Mouse (Mus musculus) kidney, postnatal 4 days (tissue): Measurements from ENCODE around the gene Dab2ip.
A peak's percentile ranks its signal among the peaks of the same experiment; 100 is the strongest.

Source experiments
- DNase-seq, 2 experiments: peaks; one replicate each; pipeline ENCODE4 v3.0.0; 2021; ENCODE audit warnings: mixed read lengths in 2 of 2

Dab2ip gene

GRCm38 (mm10) chr2:35558826-35559550 is 922 bp downstream of the Dab2ip start:
- DNase-seq = peak; percentile 6 to 34

DNA sequence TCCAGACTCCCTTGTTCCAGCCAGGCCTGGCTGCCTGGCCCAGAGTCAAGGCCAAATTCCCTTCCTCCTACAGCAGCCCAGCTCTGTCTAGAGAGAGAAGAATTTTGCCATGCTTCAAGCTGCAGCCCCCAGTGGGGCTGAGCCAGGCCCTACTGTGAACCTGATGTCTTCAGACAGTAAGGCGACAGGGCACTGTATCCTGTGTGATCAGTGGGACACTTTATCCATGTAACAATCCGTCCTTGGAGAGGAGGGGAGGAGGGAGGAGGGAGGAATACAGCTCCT is 1.4 kb downstream of the Dab2ip start:
- DNase-seq = peak; percentile 45 to 60

DNA sequence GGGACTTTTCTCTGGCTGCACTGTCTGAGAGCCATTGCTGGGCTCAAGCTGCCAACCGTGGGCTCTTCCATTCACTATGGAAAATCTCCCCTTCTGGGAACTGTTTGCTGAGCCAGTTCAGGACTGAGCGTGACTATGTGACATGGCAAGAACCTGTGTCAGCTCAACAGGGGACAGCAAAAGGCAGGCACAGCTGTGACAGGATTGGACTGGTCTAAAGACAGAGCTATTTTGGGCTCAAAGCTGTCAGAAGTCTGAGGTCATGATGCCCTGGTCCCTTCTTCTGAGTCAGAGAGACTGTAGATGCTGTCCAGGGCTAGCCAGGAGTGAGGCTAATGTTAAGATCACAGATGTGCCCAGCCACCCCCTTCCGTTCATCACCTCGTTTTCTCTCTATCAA is 5.7 kb downstream of the Dab2ip start:
- DNase-seq = no peak

DNA sequence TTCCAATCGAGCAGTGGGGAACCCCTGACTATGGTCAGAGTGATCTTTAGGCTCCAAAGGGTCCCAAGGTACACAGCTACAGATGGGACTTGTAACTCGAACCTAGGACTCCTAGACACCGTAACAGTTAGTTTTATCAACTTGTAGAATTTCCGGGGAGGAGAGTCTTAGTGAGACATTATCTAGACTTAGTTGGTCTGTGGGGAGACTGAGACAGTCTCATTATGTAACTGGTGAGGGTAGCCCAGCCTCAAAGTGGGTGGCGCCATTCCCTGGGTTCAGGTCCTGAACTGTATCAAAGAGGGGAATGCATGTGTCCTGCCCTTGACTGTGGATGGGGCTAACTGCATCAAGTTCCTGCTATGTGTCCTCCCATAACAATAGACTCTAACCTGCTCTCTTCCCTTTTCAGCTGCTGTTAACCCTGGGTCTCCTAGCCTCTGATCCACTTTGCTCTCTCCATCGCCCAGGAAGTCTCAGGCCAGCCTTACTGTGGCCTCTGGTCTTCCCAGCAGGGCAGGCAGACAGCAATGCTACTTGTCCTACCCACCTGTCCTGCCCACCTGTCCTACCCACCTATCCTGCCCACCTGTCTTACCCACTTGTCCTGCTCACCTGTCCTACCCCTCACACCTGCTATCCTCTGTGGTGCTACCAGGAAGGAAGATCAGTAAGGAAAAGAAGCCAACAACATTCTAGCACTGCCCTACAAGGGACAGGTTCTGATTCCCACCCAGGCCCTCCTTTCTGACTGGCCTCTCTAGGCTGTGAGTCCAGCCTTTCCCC is 7.2 kb downstream of the Dab2ip start:
- no peak for DNase-seq

- DNase-seq = no peak
These were observed 9.1 kb downstream of the Dab2ip start for GRCm38 (mm10) chr2:35566957-35567693.

DNA sequence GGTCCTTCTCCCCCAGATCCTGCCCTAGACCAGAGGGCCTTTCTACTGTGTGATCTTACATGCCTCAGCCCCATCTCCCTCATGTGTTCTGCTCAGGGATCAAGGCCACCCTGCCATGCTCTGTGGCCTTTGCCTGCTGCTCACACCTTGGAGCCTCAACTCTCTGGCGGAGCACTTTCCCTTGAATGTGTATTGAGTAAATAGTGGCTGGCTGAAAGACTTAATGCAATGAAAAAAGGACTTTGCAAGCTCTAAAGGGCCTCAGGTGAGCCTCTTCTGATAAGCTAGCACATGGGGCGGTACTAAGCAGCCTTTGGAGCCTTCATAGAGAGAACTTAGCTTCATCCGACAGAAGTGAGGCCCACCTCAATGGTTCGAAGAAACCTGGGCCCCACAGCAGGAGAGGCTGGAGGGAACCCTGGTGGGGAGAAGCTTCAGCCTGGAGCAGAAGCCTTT is 9.7 kb downstream of the Dab2ip start:
- no peak for DNase-seq

DNA sequence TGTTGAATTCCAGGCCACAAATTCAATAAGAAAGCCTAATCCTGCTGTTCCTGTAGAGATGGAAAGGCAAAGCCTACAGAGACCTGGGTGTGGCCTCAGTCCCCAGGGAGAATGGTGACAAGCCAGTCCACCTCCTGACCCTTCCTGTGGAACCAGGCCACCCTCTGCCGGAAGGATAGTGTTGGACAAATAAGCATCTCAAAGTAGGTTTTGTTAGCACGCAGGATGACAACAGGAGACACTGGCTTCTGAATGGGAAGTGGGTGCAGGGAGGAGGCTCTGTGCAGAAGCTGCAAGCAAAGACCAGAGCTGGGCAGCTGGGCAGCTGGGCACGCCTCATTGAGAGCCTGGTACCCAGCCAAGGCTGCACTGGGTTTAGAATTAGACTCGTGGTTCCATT is 12.7 kb downstream of the Dab2ip start:
- DNase-seq = peak in 1 of 2 experiments; percentile 15

DNA sequence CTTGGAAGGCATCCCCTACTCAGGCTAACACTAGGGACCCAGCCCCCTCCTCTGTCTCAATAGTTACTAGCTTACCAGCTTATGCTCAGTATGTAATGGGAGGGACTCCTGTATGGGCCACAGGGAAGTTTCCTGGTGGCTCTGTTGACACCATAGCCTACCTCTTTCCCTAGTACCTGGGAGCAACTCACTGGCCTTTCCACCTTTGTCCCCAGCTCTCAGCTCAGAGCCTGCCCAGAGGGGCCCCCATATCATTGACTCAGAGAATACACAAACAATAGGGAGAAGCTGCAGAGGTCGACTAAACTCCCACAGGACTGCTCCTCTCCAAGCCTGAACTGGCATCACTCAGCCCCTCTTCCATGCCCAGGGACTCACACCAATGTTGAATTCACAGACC is 16.6 kb downstream of the Dab2ip start:
- DNase-seq = no peak

DNA sequence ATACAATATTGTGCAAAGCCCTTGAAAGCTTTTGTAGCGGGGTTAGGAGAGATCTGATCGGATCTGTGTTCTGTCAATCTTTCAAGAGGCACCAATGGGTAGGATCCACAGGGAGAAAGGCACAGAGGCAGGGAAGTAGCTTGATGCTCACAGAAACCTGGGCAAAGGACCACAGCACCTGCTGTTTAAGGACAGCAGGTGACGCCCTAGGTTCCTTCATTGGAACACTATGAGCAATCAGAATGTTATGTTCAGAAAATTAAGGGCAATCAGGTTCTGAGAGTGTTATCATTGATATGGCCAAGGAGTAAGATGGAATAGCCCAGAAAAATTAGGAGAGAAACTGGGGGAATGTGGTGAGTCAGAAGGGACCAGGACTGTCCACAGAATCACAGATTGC is 18.6 kb downstream of the Dab2ip start:
- DNase-seq = no peak

DNA sequence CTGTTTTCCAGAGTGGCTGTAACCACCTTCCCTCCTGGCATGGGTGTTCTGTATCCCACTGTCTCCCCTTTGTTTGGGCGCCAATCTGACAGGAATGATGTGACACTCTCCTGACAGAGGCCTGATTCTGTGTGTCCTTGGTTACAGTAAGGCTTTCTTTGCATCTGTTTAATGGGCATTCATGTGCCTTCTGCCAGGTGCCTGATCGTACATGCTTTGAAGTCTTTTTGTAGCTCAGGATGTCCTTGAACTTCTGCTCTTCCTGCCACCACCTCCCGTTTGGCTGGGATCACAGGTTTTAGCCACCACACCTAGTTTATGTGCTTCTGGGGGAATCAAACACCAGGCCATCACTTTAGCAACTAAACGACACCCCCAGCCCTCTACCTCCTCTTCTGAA is 22.0 kb downstream of the Dab2ip start:
- DNase-seq = no peak

GRCm38 (mm10) chr2:35581501-35582340 is 23.7 kb downstream of the Dab2ip start:
- peak; percentile 80 to 88 for DNase-seq

GRCm38 (mm10) chr2:35582341-35582941 is 24.4 kb downstream of the Dab2ip start:
- peak; percentile 76 to 87 for DNase-seq

GRCm38 (mm10) chr2:35583406-35583805 is 25.3 kb downstream of the Dab2ip start:
- no peak for DNase-seq

DNA sequence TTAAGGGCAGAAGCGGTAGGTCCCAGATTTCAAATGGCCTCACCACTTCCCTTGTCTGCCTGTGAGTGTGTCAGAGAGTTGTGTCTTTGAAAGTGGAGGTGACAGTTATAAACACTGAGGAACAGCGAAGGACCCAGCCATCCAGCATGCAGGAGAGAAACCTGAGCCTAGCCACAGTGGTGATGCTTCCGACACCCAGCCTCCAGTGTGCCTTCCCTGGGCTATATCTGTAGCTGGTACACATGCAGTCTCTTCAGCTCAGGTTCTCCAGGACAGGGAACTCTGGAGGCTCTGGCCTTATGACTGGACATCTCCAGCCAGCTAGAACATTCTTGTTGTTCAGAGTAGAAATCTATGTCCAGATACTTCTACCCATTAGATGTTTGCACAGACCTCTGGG is 25.9 kb downstream of the Dab2ip start:
- DNase-seq = no peak

DNA sequence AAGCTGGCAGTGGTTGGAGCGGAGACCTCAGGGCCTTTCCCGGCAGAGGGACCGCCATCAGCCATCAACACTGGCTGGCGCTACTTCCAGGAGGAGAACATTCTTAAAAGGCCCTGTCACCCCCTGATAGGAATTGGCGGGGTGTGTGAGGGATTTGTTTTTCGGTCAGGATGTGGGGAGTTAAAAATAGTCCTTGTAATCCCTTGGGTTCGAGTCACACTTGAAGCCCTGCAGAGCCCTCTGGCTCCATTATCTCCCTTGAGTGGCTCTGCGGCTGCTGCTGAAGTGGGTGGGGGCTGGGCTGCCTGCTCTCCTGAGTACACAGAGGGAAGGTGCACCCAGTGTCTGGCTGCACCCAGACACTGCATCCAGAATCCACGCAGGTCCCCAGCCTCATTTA is 30.3 kb downstream of the Dab2ip start:
- DNase-seq = peak in 1 of 2 experiments; percentile 35

DNA sequence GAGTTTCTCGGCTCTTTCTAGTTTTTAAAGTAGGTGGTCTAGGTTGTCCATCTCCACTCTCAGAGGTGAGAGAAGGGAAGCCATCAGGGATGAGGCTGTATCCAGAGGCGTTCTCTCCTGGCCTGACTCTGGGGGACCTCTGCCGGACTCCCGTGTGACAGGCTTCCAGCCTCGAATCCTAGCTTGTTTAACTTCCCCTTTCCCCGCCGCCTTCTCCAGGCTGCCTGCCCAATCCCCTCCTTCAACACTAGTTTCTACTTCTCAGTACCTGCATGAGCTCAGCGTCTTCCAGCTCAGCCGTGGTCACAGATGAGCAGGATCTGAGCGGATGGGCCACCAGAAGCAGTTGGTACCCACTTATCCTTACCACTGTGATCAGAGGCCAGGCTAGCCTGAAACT is 31.3 kb downstream of the Dab2ip start:
- no peak for DNase-seq

- peak; percentile 40 to 68 for DNase-seq
These were observed 31.7 kb downstream of the Dab2ip start for GRCm38 (mm10) chr2:35589800-35590199.

GRCm38 (mm10) chr2:35591961-35592724 is 34.1 kb downstream of the Dab2ip start:
- no peak for DNase-seq

DNA sequence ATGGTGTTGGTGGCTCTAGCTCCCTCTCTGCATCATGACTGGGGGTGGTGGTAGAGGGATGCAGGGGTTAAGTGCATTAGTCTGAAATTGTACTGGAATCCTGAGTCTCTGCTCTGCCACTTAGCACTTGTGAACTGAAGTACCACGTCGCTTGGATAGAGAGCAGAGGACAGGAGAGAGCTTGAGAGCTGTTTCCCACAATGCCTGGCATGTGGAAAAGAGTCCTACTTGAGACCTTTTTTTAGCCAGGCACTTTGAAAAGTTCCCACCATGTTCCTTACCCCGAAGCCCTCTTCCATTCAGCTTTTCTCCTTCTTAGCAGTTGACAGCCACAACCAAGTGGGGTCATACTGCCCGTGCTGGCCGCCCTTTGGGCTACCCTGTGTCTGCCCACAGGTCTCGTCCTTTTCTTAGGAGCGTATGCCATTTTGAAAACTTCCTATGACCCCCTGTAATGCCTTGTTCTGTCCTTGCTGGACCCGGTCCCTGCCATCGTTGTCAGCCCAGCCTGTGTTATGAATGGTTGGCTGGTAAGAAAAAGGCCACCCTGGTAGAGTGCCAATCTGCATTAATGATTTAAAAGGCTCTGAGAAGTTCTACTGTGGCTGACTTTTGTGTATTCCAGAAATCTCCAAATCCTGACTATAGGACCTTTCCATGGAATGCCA is 34.8 kb downstream of the Dab2ip start:
- peak in 1 of 2 experiments; percentile 27 for DNase-seq

GRCm38 (mm10) chr2:35593889-35594288 is 35.8 kb downstream of the Dab2ip start:
- DNase-seq = no peak

- peak in 1 of 2 experiments; percentile 58 for DNase-seq
These were observed 37.0 kb downstream of the Dab2ip start for GRCm38 (mm10) chr2:35595102-35595501.
